Mouse (Mus musculus) kidney, postnatal 4 days (tissue): Measurements from ENCODE around the gene Lrba.

Experiments
- DNase-seq, 2 experiments: peaks; one replicate each; pipeline ENCODE4 v3.0.0; 2021; ENCODE audit warnings: mixed read lengths in 2 of 2

Lrba gene

GRCm38 (mm10) chr3:86522880-86523505, 298.5 kb downstream of the Lrba start:
- no peak for DNase-seq

- DNase-seq = no peak
Measured at GRCm38 (mm10) chr3:86531531-86532269, 307.2 kb downstream of the Lrba start.

- no peak for DNase-seq
Measured at GRCm38 (mm10) chr3:86536751-86537150, 312.3 kb downstream of the Lrba start.

GRCm38 (mm10) chr3:86538645-86539554, 314.4 kb downstream of the Lrba start:
- peak in 1 of 2 experiments; percentile 5 for DNase-seq

- DNase-seq = peak; percentile 32 to 54
Measured at GRCm38 (mm10) chr3:86539555-86540168, 315.2 kb downstream of the Lrba start.

- no peak for DNase-seq
Measured at GRCm38 (mm10) chr3:86541074-86541614, 316.7 kb downstream of the Lrba start.

- DNase-seq = no peak
Measured at GRCm38 (mm10) chr3:86541863-86542397, 317.4 kb downstream of the Lrba start.

GRCm38 (mm10) chr3:86544785-86545184, 320.3 kb downstream of the Lrba start:
- peak; percentile 13 to 28 for DNase-seq

GRCm38 (mm10) chr3:86545945-86546344, 321.5 kb downstream of the Lrba start:
- peak; percentile 5 to 14 for DNase-seq

GRCm38 (mm10) chr3:86546471-86547250, 322.2 kb downstream of the Lrba start:
- peak; percentile 59 to 71 for DNase-seq

- peak; percentile 32 to 51 for DNase-seq
Measured at GRCm38 (mm10) chr3:86547251-86547791, 322.8 kb downstream of the Lrba start.

GRCm38 (mm10) chr3:86548091-86549015, 323.9 kb downstream of the Lrba start, which contains the start of gene Mab21l2:
Mab21l2 (minus strand) TSS chr3:86548629.
- DNase-seq = peak; percentile 48 to 62

GRCm38 (mm10) chr3:86550301-86551010, 326.0 kb downstream of the Lrba start:
- peak; percentile 36 to 59 for DNase-seq

- peak; percentile 11 to 19 for DNase-seq
Measured at GRCm38 (mm10) chr3:86551011-86551728, 326.7 kb downstream of the Lrba start.

GRCm38 (mm10) chr3:86552170-86552569, 327.7 kb downstream of the Lrba start:
- DNase-seq = peak in 1 of 2 experiments; percentile 12

GRCm38 (mm10) chr3:86558976-86559375, 334.5 kb downstream of the Lrba start:
- no peak for DNase-seq

GRCm38 (mm10) chr3:86559635-86560034, 335.2 kb downstream of the Lrba start:
- no peak for DNase-seq

GRCm38 (mm10) chr3:86560281-86561022, 336.0 kb downstream of the Lrba start:
- DNase-seq = no peak
